Mouse (Mus musculus) hindlimb bud, embryonic 11.5 days (tissue): Measurements from ENCODE around the gene Gm9195.

Experiments
- DNase-seq: peaks from one replicate; pipeline ENCODE4 v3.0.0-alpha.2; 2012; ENCODE audit warnings: low read depth, low spot score; ENCODE audit errors: extremely low spot score

The Gm9195 gene

DNA sequence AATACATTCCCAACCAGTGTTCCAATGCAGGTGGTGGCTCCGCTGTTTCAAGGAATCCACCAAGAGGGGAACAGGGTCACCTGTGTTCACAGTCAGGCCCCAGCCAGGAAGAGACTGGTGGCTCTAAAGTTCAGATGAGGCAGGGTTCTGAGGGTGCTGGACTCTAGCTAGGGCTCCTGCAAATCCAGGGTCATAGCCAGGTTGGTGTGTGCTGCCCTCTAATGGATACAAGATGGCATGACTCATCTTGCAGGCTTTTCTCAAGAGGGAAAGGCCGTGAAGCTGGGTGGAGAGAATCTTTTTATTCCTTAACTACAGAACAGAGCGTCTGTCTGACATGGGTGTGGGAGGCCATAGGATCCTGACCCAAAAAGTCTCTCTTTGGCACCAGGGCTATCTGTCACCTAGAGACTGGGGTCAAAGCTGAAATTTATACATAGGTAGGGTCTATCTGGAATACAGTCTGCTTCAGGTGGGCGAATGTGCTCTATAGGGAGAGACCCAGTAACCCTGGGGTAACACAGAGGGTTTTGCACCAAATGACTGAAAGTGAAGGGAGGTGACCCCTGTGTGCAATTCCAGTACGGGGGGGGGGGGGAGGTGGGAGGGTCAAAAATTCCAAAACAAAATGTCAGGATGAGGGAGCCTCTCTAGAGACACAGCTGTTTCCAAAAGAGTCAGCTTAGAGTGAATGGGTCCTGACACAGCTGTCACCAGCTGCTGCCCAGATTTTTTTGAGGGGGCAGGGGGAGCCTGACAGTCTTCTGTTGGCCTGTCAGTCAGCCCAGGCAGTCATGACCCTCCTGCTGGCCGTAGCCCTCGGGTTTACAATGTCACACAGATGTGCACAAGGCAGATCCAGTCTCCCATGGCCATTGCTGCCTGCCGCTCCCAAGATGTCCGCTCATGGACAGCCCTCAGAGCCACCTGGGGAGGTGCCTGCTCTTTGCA lies 44.2 kb downstream of the Gm9195 start:
- peak; percentile 20 for DNase-seq

DNA sequence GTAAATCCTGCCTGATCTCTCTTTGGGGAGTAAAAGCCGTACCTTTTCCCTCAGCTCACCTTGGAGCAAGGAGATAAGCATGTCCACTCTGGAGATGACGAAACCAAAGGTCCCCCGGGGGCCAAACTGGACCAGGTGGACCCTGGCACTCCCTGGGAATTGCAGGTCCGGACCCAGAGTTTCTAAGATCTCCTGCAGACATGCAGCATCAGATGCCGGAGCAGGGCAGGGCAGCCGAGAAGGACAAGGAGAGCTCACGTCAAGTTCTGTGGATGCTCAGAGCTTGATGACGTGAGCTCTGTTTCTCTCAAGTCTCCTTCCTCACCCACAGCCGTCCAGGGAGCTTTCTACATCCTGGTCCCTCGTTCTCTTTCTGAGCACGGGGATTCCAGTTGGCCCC lies 48.7 kb downstream of the Gm9195 start:
- DNase-seq = no peak

DNA sequence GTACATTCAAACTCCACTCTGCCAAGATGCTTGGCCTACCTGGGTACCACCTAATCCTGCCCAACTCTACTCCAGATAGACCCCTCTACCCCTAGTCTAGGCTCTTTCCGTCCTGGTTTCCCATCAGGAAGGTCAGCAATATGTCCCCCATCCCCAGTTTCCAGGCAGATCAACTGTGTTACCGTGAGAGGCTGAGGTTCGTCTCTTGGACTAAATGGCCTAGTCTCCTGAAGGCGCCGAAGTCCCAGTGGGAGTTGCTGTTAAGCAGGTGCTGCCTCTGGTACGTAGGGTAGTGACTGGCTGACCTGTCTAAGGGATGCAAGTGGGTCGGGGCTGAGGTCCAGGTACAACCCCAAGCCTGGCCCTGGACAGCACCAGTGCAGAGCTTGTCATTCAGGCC lies 50.7 kb downstream of the Gm9195 start:
- no peak for DNase-seq

DNA sequence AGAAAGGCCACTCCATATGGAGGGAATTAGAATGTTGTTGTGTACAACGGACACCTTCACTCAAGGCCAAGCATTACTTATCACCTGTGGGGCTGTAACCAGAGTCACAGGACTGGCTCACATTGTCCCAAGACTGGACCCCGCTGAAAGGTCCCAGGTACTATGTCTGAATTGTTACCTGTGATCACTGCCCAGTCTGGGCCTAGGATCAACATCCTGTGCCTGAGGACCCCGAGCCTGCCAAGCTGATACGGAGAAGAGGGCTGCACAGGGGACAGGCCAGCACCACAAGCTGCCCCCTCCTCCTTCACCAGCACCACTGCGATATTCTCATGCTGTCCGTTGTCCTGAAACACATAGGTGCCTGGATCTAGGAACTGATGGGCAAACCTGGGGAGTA lies 51.2 kb downstream of the Gm9195 start:
- DNase-seq = no peak

DNA sequence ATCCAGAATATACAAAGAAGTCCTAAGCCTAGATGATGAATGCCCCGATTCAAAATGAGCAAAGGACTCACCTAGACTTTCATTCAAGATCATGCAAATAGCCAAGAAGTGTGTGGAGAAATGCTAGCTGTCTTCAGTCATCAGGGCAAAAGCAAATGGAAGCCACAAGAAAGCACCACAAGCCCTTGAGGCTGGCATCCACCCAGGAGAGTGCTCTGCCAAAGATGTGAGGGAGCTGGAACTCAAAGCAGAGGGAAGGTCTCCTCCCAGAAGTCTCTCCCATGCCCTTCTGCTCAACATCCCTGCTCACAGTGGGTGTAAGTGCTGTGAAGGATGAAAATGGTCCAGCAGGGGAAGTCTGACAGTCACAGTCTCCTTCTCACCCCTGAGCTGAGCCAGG lies 52.7 kb downstream of the Gm9195 start:
- DNase-seq = no peak

DNA sequence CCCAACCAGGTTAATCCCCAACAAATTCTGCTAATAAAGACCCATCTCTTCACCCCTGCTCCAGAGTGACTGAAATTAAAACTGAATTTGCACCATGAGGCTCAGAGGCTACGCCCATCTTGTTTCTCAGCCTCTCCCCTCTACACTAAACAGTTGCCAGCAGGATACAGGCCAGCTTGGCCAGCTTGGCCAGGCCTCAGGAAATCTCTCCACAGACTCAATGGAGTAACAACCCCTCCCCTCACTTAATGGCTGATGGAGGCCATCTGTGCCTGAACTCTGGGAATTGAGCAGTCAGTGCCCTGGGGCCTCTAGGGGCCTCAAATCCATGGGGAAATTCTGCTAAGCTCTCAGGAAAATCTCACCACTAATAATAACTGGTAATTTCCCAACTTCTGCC lies 101.9 kb downstream of the Gm9195 start:
- DNase-seq = no peak

DNA sequence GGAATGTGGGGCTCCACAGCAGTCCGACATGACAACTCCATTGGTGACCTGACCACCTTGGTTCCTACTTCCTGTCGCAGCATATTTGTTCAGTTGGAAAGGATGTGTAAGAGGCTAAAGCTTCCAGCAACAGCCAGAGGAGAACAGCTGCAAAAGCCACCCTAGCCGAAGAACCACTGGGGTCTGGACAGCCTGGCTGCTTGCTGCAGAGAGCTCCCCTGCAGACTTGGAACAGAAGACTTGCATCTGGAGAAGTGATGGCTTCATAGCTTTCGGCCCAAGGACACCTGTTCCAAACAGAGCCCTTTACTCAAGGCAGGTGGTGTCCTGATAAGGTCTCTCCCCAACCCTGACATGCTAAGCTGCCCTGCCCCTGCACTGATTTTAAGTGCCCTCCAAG lies 102.3 kb downstream of the Gm9195 start:
- DNase-seq = no peak

DNA sequence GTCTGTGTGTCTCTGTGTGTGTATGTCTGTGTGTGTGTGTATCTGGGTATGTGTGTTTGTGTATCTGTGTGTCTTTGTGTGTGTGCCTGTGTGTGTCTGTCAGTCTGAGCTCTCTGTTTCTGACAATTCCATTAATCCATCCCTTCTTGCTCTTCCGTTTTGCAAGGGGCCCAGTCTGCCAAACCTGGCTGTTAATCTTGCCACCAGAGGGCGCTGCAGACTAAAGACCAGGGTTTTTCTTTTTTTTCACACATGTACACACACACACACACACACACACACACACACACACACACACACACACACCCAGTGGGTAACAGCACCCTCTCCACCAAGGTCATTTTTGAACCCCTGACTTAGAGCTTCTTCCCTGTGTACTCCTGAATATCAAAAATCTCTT lies 114.4 kb downstream of the Gm9195 start:
- no peak for DNase-seq
